Mouse (Mus musculus) frontal cortex, adult 2 months (tissue): Measurements from ENCODE around the gene Mpst. TPM values are rescaled to one million over a fixed set of nuclear protein-coding genes. Genes with fewer than 3 reads are reported as not detected.

Experiments
- polyA plus RNA-seq: library from polyadenylated mRNA; depleted of rRNA; stranded (reverse); fragments of >200 nt; gene quantifications from 2 replicates; pipeline ENCODE4 v1.2.3, GENCODE M21; 2012; rRNA removed

Gene Mpst
- polyA plus RNA-seq, 1 experiment: 58.0 TPM

Other genes with a start within 250 kb of the Mpst start
- 30.2 and 35.4 TPM in 2 replicates for gene Ift27, start 232.3 kb upstream of the Mpst start, polyA plus RNA-seq
- gene Pvalb, start 200.0 kb upstream of the Mpst start, polyA plus RNA-seq: 36.5 and 62.8 TPM in 2 replicates
- 2.2 and 3.1 TPM in 2 replicates for gene Ncf4, start 161.6 kb upstream of the Mpst start, polyA plus RNA-seq
- gene Csf2rb2, start 100.7 kb upstream of the Mpst start, polyA plus RNA-seq: 0.53 and 0.80 TPM in 2 replicates
- 1.2 and 1.7 TPM in 2 replicates for gene Csf2rb, start 80.7 kb upstream of the Mpst start, polyA plus RNA-seq
- gene Tex33, start 10.5 kb upstream of the Mpst start, polyA plus RNA-seq: 0.12 TPM in 1 of 2 replicates, not detected in the other
- 69.7 and 75.1 TPM in 2 replicates for gene Tst, start 509 bp upstream of the Mpst start, polyA plus RNA-seq
- 380 and 463 TPM in 2 replicates for gene Kctd17, start 22.1 kb downstream of the Mpst start, polyA plus RNA-seq
- gene Tmprss6, start 62.2 kb downstream of the Mpst start, polyA plus RNA-seq: 0.16 and 0.17 TPM in 2 replicates
- gene Il2rb, start 88.9 kb downstream of the Mpst start, polyA plus RNA-seq: 0.18 and 0.29 TPM in 2 replicates
- 4.7 and 4.9 TPM in 2 replicates for gene C1qtnf6, start 125.0 kb downstream of the Mpst start, polyA plus RNA-seq
- gene Sstr3, start 138.3 kb downstream of the Mpst start, polyA plus RNA-seq: 18.5 and 24.4 TPM in 2 replicates
- 2.7 and 4.7 TPM in 2 replicates for gene Rac2, start 166.4 kb downstream of the Mpst start, polyA plus RNA-seq
- gene Cyth4, start 190.6 kb downstream of the Mpst start, polyA plus RNA-seq: 14.7 and 16.9 TPM in 2 replicates